Mouse (Mus musculus) stomach, embryonic 16.5 days (tissue): ENCODE measurements around the gene Crhr1. TPM values are rescaled to one million over a fixed set of nuclear protein-coding genes. Genes with fewer than 3 reads are reported as not detected.

Experiments used
- ATAC-seq: fragments of 200-750 bp; cut with Nextera tagmentation; 2 replicates; pipeline ENCODE4 v1.8.0; 2017; ENCODE audit warnings: moderate number of reproducible peaks, moderate TSS enrichment; ENCODE audit not compliant: insufficient read depth, low FRiP score
- H3K27ac ChIP-seq: fragments of 300-500 bp; sonication (generic); 2 replicates; pipeline ENCODE4 v1.5.1; 2014; ENCODE audit warnings: low read length
- H3K27me3 ChIP-seq: fragments of 300-500 bp; sonication (generic); 2 replicates; pipeline ENCODE4 v1.6.1; 2014; ENCODE audit warnings: low read length, control low read depth, mixed read lengths; ENCODE audit not compliant: control insufficient read depth, insufficient read depth
- H3K36me3 ChIP-seq: fragments of 300-500 bp; sonication (generic); 2 replicates; pipeline ENCODE4 v1.6.1; 2014; ENCODE audit warnings: low read length; ENCODE audit not compliant: control insufficient read depth, insufficient read depth
- H3K4me1 ChIP-seq: fragments of 300-500 bp; sonication (generic); 2 replicates; pipeline ENCODE4 v1.6.1; 2014; ENCODE audit warnings: low read length, control low read depth, mixed read lengths; ENCODE audit not compliant: control insufficient read depth, insufficient read depth
- H3K4me2 ChIP-seq: fragments of 300-500 bp; sonication (generic); 2 replicates; pipeline ENCODE4 v1.6.1; 2014; ENCODE audit warnings: low read depth, low read length, mixed read lengths
- H3K4me3 ChIP-seq: fragments of 300-500 bp; sonication (generic); replicated peaks from 2 replicates; pipeline ENCODE4 v1.5.1; 2014; ENCODE audit warnings: mild to moderate bottlenecking, low read length
- H3K9ac ChIP-seq: fragments of 300-500 bp; sonication (generic); 2 replicates; pipeline ENCODE4 v1.6.1; 2014; ENCODE audit warnings: low read length
- H3K9me3 ChIP-seq: fragments of 300-500 bp; sonication (generic); replicated peaks from 2 replicates; pipeline ENCODE4 v1.6.1; 2016; ENCODE audit warnings: low read length, control low read depth; ENCODE audit not compliant: control insufficient read depth
- WGBS: fragments of 180-500 bp; shearing (Covaris S2); extraction: QIAGEN DNeasy Blood & Tissue Kit; methylation state at CpG from one replicate; pipeline ENCODE4 v1.1.7; 2014; 5-methylcytosine and 5-hydroxymethylcytosine counted together
- polyA plus RNA-seq: library from polyadenylated mRNA; unstranded; fragments of >200 nt; fragmentation: Nextera tagmentation; extraction: Ambion mirVana; gene quantifications from 2 replicates; pipeline ENCODE4 v1.2.1, GENCODE M21; 2015

Crhr1 gene
- polyA plus RNA-seq, 1 experiment from 2014 or later, result 0.17 TPM

DNA sequence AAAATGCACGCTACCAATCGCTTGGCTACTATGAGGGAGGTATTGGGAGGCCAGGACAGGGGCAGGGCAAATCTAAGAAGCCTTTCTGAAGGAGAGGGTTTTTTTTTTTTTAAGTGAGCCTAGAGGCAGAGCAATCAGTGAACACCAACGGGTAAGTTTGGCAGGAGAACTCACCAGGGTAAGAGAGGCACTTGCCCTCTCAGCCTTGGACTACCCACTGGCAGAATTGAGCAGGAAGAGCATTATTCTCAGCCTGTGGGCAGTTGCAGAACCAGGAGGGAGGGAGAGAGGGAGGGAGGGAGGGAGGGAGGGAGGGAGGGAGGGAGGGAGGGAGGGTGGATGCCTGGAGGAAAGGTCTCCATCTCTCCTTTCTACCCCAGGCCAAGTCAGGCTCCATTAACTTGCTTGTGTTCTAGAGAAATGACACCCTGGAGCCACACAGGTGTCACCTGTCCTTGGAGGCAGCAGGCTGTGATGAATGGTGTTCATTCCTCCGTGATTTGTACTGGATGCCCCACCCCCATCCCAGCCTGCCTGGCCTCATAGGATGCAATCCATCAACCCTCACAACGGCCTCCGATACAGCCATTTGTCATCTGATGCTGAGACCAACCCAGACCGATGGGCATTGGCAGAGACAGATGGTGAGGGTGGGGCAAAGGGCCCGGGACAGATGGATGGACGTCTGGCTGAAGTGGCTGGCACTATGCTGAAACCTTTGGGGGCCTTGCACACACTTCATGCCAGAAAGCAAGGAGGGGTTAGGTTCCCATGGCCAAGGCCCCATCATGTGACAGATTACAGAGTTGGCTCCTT, 22.4 kb downstream of the Crhr1 start:
- no peaks in the 10 kb centered on the region for H3K9me3 ChIP-seq
- no peaks in the 10 kb centered on the region for H3K36me3 ChIP-seq
- no peak for ATAC-seq
- no peak overlapping the region for H3K27ac ChIP-seq
- no peaks in the 10 kb centered on the region for H3K4me1 ChIP-seq
- H3K4me2 ChIP-seq, result no peak overlapping the region
- no peak overlapping the region for H3K9ac ChIP-seq
- peaks cover 11% of the 10 kb centered on the region for H3K27me3 ChIP-seq
- no peak overlapping the region for H3K4me3 ChIP-seq
- WGBS, result 18% methylated on average over 9 of the region's 9 CpGs

GRCm38 (mm10) chr11:104155899-104156298, 23.2 kb downstream of the Crhr1 start:
- H3K9me3 ChIP-seq, result no peaks in the 10 kb centered on the region
- H3K4me1 ChIP-seq, result no peaks in the 10 kb centered on the region
- no peak overlapping the region for H3K27ac ChIP-seq
- H3K36me3 ChIP-seq, result no peaks in the 10 kb centered on the region
- no peak overlapping the region for H3K4me2 ChIP-seq
- no peak overlapping the region for H3K4me3 ChIP-seq
- H3K27me3 ChIP-seq, result peaks cover 11% of the 10 kb centered on the region
- no peak overlapping the region for H3K9ac ChIP-seq
- no peak for ATAC-seq

DNA sequence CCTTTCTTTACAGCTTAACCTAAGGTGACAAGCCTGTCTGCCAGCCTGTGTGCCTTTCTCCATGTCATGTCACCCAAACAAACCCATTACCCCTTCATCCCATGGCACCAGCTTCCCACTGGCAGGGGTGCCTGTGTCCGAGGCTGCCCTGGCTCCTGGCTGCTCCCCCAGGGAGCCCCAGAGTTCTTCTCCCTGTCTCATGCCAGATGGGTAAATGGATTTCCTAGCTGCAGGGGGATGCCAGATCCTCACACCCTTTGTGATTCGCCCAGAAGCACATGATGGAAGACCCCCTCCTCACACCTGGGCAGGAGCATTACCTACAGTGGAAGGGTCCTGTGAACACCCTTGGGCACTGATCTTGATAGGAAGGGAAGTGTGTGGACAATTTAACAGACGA, 23.7 kb downstream of the Crhr1 start:
- no peak overlapping the region for H3K4me3 ChIP-seq
- H3K4me1 ChIP-seq, result no peaks in the 10 kb centered on the region
- H3K27me3 ChIP-seq, result peaks cover 11% of the 10 kb centered on the region
- H3K36me3 ChIP-seq, result no peaks in the 10 kb centered on the region
- 62% methylated on average over 3 of the region's 3 CpGs for WGBS
- H3K9me3 ChIP-seq, result no peaks in the 10 kb centered on the region
- H3K9ac ChIP-seq, result no peak overlapping the region
- no peak overlapping the region for H3K4me2 ChIP-seq
- H3K27ac ChIP-seq, result no peak overlapping the region
- ATAC-seq, result no peak

GRCm38 (mm10) chr11:104157603-104158259, 25.1 kb downstream of the Crhr1 start:
- Histone ChIP-seq H3K27me3 (peaks cover 11% of the 10 kb centered on the region), H3K4me2 (peak overlapping the region; percentile 50), H3K27ac (no peak overlapping the region), H3K4me3 (peak overlapping the region; percentile 37), H3K9ac (0 out of 2 replicates have a peak overlapping the region, but pooled peaks have one; percentile 52), H3K36me3 (no peaks in the 10 kb centered on the region), H3K9me3 (no peaks in the 10 kb centered on the region), H3K4me1 (no peaks in the 10 kb centered on the region)
- 6% methylated on average over 23 of the region's 23 CpGs for WGBS
- ATAC-seq, result peak; percentile 65

DNA sequence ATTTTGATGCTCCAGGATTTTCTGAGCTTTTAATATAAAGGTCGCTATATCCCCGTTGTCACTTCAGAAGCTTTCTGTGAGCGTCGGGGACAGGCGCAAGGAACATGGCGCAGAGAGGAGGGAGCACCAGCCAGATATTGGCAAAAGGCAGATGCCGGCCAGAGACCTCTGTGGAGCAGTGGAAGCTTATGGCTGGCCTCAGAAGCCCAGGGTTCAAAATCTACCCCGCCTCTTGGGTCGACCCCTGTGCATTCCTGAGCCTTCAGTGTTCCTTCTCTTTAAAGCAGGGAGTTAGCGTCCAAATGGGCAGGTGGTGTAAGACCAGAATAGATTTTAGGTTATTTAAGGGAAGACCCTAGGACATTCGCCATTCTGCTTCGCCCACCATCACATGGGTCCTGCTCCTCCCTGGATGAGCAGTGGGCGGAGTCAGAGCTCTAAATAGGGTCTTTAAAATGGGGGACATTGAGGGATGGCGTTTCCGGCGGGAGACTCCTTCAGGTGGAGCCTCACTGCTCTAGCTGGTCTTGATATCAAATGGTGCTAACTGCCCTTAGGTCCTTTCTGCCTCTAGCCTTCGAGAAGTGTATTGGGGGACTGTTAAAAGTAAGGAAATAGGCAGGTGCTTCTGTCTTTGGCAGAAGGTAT, 25.7 kb downstream of the Crhr1 start:
- WGBS, result 8% methylated on average over 17 of the region's 17 CpGs
- Histone ChIP-seq H3K4me2 (peak overlapping the region; percentile 50), H3K9me3 (no peaks in the 10 kb centered on the region), H3K27me3 (peaks cover 11% of the 10 kb centered on the region), H3K4me3 (peak overlapping the region; percentile 37), H3K4me1 (no peaks in the 10 kb centered on the region), H3K9ac (no peak overlapping the region), H3K36me3 (no peaks in the 10 kb centered on the region), H3K27ac (no peak overlapping the region)
- no peak for ATAC-seq

- ATAC-seq, result no peak
- Histone ChIP-seq H3K9ac (no peak overlapping the region), H3K27me3 (peaks cover 11% of the 10 kb centered on the region), H3K4me2 (no peak overlapping the region), H3K9me3 (no peaks in the 10 kb centered on the region), H3K27ac (no peak overlapping the region), H3K4me3 (no peak overlapping the region), H3K4me1 (no peaks in the 10 kb centered on the region), H3K36me3 (no peaks in the 10 kb centered on the region)
- 79% methylated on average over 4 of the region's 4 CpGs for WGBS
Observed at GRCm38 (mm10) chr11:104159769-104160272, 27.2 kb downstream of the Crhr1 start.

DNA sequence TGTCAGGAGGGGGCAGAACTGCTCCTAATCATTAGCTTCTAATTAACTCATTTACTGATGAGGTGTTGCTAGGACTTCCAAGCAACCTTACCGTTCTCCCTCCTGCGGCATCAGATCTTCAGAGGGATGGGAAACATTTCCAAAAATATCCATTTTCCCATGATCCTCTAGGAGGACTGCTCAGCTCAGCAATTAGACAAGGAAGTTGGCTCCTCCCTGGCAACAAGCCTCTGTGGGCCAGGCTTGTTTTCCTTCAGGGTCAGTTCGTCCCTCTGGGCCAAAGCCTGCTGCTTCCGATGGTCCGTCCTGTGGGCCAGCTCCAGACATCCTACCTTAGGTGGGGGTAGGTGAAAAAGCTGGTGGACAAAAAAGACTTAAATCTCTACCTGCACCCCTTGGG, 28.5 kb downstream of the Crhr1 start:
- no peaks in the 10 kb centered on the region for H3K4me1 ChIP-seq
- H3K9ac ChIP-seq, result no peak overlapping the region
- H3K4me3 ChIP-seq, result no peak overlapping the region
- H3K27me3 ChIP-seq, result peaks cover 11% of the 10 kb centered on the region
- H3K4me2 ChIP-seq, result no peak overlapping the region
- H3K9me3 ChIP-seq, result no peaks in the 10 kb centered on the region
- 79% methylated on average over 5 of the region's 5 CpGs for WGBS
- ATAC-seq, result no peak
- no peaks in the 10 kb centered on the region for H3K36me3 ChIP-seq
- H3K27ac ChIP-seq, result no peak overlapping the region

DNA sequence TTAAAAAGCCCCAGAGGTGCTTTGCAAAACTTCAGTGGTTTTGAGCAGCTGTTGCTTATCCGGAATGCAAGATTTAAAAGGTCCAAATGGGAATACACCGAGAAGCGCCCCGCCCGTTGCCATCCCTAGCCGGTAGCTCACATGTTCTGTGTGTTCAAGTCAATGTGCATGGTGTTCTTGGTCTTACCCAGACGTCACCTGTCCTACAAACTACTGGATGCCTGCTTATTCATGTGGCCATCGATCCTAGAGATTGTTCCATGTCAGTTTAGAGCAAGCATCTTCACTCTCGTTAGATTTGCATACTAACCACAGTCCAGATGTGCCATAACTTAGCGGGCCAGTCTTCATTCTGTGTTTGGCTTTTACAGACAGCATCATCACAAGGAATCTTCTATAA, 31.6 kb downstream of the Crhr1 start:
- Histone ChIP-seq H3K4me2 (no peak overlapping the region), H3K27ac (no peak overlapping the region), H3K9me3 (no peaks in the 10 kb centered on the region), H3K9ac (no peak overlapping the region), H3K4me3 (no peak overlapping the region), H3K27me3 (no peaks in the 10 kb centered on the region), H3K4me1 (no peaks in the 10 kb centered on the region), H3K36me3 (no peaks in the 10 kb centered on the region)
- WGBS, result 86% methylated on average over 10 of the region's 10 CpGs
- ATAC-seq, result no peak

GRCm38 (mm10) chr11:104171281-104171781, 38.7 kb downstream of the Crhr1 start:
- Histone ChIP-seq H3K4me2 (no peak overlapping the region), H3K27ac (no peak overlapping the region), H3K4me3 (no peak overlapping the region), H3K9ac (no peak overlapping the region), H3K27me3 (no peaks in the 10 kb centered on the region), H3K36me3 (no peaks in the 10 kb centered on the region), H3K9me3 (no peaks in the 10 kb centered on the region), H3K4me1 (no peaks in the 10 kb centered on the region)
- 38% methylated on average over 12 of the region's 12 CpGs for WGBS
- no peak for ATAC-seq
